Mouse (Mus musculus) cerebellum, adult (tissue): ENCODE results near the gene Exosc9.
"Not testable (repeated sequence)": the region's sequence is repeated elsewhere in the genome, so short reads cannot be mapped to it uniquely, and the experiment has no call there.

Experiments
- ATAC-seq: cut with Nextera tagmentation; 2 replicates; pipeline ENCODE4 v1.9.2; 2017; ENCODE audit warnings: mild to moderate bottlenecking, moderate library complexity, mixed read lengths; ENCODE audit not compliant: insufficient number of reproducible peaks, low FRiP score, low TSS enrichment

Exosc9 gene

GRCm38 (mm10) chr3:36551343-36551742, 1.1 kb upstream of the Exosc9 start:
- no peak for ATAC-seq

- ATAC-seq = peak; percentile 50
These were observed 488 bp upstream of the Exosc9 start for GRCm38 (mm10) chr3:36551851-36552384.

DNA sequence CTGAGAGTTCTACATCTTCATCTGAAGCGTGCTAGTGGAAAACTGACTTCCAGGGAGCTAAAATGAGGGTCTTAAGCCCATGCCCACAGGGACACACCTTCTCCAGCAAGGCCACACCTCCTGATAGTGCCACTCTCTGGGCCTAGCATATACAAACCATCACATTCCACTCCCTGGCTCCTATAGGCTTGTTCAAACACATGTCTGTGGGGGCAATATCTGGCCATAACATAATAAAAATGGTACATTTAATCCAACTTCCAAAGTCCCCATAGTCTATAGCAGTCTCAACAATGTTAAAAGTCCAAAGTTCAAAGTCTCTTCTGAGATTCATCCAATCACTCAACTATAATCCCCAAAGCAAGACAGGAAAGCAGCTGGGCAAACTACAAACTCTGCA, 5.2 kb downstream of the Exosc9 start:
- ATAC-seq = no peak

GRCm38 (mm10) chr3:36559606-36560005, 7.2 kb downstream of the Exosc9 start:
- no peak for ATAC-seq

- ATAC-seq = no peak
These were observed 11.3 kb downstream of the Exosc9 start for GRCm38 (mm10) chr3:36563666-36564065.

DNA sequence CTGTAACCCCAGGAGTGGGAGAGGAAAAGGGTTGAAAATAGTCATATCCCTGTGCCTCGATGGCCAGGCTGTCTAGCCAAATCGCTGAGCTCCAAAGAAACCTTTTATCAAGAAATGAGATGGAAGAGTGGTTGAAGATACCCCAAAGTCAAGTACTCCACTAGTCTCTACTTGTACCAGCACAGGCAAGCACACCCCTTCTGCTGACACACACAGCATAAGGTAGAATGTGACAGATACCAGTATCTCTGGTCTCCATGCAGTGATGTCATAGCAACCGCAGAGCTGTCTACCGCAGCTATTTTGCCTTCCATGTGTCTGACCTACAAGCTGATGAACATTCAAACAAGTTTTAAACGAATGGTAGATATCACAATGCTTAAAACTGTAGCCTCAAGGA, 17.4 kb downstream of the Exosc9 start:
- no peak for ATAC-seq

DNA sequence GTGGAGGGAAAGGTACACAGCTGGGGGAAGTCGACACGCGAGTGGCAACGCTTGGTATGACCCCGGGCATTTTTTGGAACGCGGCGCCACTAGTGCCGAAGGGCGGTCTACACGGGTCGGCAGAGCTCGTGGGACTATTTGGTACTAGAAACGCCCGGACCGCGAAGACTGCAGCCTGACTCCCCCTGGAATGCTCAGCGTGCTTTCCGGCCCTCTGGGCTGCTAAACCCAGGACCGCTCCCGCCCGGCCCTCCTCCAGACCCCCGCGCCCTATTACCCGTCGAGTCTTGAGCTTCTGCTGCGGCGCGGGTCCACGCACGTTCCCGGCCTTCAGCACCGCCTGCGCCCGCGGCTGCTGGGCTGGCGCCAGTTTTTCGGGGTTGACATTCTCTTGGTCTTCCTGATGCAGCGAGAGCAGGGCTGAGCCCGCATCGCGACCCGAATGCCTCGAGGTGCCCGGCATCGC, 19.0 kb downstream of the Exosc9 start:
- peak; percentile 17 for ATAC-seq

GRCm38 (mm10) chr3:36571827-36572378, 19.5 kb downstream of the Exosc9 start, which contains the start of gene Ccna2:
TSS of gene Ccna2 (minus strand) at chr3:36572150.
- ATAC-seq = peak; percentile 99

- ATAC-seq = no peak
These were observed 46.4 kb downstream of the Exosc9 start for GRCm38 (mm10) chr3:36598811-36599210.

DNA sequence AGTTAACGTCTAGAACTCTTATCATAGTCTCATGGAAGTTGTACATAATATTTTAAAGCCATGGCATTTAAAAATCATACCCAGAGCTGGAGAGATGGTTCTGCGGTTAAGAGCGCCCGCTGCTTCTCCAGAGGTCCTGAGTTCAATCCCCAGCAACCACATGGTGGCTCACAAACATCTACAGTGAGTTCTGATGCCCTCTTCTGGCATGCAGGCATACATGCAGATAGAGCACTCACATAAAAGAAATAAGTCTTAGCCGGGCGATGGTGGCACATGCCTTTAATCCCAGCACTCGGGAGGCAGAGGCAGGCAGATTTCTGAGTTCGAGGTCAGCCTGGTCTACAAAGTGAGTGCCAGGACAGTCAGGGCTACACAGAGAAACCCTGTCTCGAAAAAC, 47.4 kb downstream of the Exosc9 start:
- ATAC-seq = not testable (repeated sequence)

- ATAC-seq = no peak
These were observed 53.7 kb downstream of the Exosc9 start for GRCm38 (mm10) chr3:36605894-36606783.

DNA sequence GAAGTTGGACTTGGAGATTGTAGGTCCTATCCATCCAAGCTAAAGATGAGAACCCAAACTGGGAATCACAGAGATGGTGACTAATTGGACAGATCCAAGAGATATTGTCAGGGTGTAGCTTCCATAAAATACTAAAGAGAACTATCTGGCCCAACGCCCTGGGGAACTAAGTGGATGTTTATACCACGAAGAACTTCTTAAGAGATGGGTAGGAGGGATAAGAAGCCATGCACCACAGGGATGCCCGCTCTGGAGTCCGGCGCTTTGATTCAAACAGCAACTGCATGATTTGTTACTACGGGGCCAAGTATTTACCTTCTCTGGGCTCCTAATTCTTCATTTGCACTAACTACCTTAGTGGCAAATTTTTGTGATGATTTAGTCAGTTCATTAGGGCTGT, 60.3 kb downstream of the Exosc9 start:
- ATAC-seq = no peak; the same call in 1 of the 2 replicates

DNA sequence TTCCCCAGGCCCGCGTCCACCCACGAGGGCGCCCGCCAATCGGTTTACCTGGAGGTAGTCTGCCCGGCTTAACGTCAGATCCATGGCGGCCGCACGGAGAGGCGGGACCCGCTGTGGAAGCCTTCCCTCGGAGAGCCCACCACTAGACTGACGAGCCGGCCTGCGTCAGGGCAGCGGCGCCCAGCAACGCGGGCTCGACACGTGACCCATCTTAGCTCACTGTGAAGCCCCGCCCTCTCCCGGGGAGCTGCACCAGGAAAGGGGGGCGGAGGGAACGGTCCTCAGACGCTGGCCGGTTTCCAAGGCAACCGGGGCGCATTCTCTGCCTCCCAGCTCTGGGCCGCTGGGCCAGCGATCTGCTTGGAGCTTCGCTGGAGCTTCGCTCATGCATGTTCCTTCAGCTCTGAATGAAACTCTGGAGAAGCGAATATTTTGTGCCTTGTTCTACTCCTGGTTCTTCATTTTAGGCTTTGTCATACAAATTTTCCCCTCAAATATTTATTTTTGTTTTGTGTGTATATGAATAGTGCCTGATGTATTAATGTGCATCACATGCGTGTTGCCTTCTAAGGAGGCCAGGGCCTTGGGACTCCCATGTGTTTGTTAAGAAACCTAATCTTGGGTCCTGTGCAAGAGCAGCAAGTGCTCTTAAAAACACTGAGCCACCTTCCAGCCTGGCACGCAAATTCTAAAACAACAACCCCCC, 60.9 kb downstream of the Exosc9 start, which contains the start of gene Bbs7:
TSS of gene Bbs7 (minus strand) at position 276 of the 706 bp plus-strand sequence.
- ATAC-seq = peak; percentile 94

DNA sequence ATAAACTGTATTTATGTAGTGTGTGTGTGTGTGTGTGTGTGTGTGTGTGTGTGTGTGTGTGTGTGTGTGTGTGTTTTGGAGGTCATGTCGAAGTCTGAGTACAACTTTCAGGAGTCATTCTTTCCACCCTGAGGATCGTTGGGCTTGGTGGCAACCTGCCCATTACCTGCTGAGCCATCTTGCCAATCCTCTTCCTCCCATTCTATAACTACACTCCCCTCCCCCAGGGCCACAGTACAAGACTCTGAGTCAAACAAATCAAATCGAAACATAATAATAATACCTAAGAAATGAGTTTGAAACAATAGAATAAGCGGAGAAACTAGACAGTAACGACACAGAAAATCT, 61.5 kb downstream of the Exosc9 start:
- no peak for ATAC-seq
